Mouse (Mus musculus) bone marrow, adult 2 months (tissue): ENCODE measurements around the gene Gstt1.

Source experiments
- CTCF ChIP-seq: fragments of 200-500 bp; IDR thresholded peaks from 2 replicates; pipeline ENCODE4 v1.5.1; 2011; ENCODE audit warnings: low read length, control low read depth; ENCODE audit not compliant: control insufficient read depth, insufficient read depth
- POLR2A ChIP-seq: fragments of 200-500 bp; IDR thresholded peaks from 2 replicates; pipeline ENCODE4 v1.6.1; 2011; ENCODE audit warnings: low read depth, mild to moderate bottlenecking, control low read depth, low read length, borderline replicate concordance; ENCODE audit not compliant: control insufficient read depth

- TF ChIP-seq CTCF (no peak), POLR2A (no peak)
Measured at GRCm38 (mm10) chr10:75789841-75790240, 8.5 kb downstream of the Gstt1 start.
